Mouse (Mus musculus) urinary bladder, postnatal 14 days (tissue): ENCODE results near the gene Gpr15.
A peak's percentile ranks its signal among the peaks of the same experiment; 100 is the strongest.

Source experiments
- DNase-seq: peaks from one replicate; pipeline ENCODE4 v3.0.0; 2021; ENCODE audit warnings: low spot score

Gpr15 gene

DNA sequence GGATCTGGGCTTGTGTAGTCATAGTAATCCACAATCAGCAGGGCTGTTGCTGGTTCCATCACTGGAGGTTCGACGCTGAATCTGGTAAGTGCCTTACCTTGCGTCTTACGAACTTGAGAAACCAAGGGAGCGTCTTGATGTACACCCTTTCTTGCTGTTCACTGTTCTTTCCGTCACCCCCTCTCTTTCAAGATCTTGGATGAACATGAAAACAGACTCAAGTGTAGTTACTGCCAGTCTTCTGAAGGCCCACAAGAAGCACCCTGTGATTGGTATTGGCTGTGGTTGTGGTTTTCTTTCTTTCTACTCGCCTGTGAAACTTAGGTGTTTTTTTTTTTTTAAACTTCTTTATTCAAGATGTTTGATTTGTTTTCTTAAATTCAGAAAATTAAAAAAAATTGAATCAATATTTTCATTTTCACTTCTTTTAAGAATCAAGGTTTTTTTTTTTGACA lies at the start of gene Gpr15:
Gpr15 (minus strand) TSS at position 405 of the 455 bp plus-strand sequence.
- DNase-seq: no peak

DNA sequence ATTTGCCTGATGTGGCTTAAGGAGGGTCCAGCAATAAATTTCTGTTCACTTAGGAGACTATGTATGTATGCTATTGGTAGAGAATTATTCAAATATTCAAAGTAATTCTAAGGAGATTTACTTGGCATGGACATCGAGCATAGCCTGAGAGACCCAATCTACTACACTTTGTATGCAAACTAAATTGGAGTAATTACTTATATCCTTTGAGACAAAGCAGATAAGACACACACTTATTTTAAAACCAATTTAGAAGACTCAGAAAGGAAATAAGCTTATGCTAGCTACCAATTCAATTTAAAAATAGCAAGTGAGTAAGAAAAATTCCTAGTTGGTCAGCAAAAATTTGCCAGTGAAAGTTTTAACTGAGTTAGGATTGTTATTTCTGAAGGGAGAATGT lies 44.2 kb upstream of the Gpr15 start, which contains the start of gene Olfr172:
Olfr172 (minus strand) TSS at position 101 of the 400 bp plus-strand sequence.
- DNase-seq: no peak

DNA sequence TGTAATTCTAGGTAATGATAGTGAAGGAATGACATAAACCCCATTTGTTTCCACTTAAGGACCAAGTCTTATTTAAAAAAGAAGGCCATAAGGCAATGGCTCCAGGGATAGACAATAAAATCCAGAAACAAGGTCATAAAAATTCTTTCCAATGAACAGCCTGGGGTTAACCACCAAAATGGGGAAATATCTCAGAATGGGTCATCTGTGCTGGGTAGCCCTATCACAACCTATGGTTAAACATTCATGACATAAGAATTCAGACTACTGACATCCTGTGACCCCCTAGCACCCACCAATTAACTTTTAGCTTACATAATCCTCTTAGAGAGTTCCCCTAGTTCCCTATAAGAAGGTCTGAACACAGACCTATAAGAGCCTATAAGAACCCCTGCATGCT lies 37.3 kb upstream of the Gpr15 start:
- no peak for DNase-seq

DNA sequence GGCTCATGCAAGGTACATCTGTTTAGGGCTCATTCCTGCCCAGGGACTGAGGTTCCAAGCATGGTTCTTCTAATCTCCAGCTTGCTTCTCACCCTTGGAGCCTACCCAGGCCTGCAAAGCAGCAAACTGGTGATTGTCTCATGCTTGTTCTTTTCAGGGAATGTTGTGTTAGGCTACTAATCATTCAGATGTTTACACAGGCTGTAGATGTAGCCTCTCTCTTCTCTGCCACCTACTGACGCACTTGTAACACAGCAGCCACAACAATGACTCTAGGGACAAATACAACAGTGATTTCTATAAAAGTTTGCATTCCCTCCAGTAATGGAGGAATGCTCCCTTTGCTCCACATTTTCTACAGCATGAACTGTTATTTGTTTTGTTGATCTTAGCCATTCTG lies 32.4 kb upstream of the Gpr15 start:
- DNase-seq: no peak

DNA sequence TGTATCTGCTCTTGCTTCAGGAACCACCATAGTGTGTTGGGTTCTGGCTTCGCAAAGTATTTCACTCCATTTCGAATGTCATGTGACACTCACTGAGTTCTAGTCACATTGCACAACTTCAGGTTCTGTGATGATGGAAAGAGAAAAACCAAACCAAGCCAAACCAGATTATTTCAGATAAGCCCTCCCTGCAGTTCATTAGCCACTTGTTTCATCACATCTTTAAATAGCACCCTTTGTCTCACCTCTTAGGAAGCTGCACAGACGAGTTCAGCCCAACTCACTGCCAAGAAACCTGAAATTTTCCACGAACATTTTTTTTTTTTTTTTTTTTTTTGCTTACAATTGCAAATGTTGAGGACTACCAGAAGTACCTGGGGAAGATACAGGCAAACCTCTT lies 27.8 kb upstream of the Gpr15 start:
- no peak for DNase-seq

DNA sequence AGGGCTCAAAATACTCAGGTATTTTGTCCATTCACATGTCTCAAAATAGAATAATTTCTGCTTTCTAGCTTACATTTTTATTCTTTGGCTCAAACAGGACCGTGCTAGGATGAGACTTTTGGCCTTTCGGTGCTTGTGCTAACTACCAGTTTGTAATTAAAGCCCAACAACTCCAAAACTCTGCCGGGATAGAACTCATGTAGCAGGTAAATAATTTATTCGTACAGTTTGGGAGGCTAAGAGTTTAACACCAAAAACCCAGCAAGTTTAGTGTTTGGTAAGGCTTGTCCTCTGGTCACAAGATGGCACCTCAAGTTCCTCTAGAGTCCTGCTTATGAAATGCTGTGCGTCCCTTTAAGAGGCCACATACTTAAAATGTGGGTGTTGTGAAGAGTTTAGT lies 21.9 kb upstream of the Gpr15 start:
- no peak for DNase-seq

DNA sequence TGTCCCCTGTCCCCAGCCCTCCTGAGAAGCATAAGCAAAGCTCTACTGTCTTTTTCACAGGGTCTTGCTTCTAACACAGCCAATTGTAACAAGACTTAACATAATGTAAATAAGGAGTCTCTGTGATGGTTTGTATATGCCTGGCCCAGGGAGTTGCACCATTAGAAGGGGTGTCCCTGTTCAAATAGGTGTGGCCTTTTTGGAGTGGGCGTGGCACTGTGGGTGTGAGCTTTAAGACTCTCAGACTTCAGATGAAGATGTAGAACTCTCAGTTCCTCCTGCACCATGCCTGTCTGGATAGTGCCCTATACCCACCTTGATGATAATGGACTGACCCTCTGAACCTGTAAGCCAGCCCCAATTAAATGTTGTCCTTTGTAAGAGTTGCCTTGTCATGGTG lies 19.9 kb upstream of the Gpr15 start:
- DNase-seq: no peak

DNA sequence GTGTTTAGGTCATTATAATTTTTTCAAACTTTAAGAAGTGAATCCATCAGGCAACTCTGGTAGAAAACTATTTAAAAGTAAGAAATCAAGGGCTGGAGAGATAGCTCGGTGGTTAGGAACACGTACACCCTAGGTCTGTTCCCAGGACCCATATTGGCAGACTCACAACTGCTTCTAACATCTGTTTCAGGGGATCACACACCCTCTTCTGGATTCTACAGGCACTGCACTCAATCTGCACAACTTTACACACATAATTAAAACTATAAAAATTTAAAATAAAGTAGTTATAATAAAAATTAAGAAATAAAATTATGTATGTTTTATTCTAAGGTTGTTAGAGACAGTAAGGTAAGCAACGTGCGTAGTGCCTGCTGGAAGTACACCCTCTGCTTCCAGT lies 19.3 kb upstream of the Gpr15 start:
- DNase-seq: no peak

DNA sequence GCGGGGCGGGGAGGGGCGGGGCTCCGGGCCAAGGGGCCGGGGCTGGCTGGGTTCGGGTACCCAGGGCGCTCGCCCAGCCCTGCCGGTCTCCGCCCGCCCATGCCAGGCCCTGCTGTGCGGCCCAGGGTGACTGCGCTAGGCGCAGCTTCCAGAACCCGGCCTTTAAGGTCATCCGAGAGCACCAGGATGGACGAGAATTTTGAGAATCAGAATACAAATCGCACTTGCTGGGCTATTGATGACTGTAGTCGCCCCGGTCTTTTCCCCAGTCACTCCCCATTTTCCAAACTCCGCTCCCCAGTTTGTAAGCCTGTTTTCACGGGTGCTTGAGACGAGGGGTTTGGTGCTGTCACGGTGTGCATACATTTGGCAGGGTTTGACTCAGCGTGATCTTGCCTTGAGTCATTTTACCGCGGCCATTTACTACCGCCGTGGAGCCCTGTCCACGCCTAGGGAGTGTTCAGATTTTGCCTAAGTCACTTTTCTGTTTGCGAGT lies 9.4 kb upstream of the Gpr15 start:
- no peak for DNase-seq

DNA sequence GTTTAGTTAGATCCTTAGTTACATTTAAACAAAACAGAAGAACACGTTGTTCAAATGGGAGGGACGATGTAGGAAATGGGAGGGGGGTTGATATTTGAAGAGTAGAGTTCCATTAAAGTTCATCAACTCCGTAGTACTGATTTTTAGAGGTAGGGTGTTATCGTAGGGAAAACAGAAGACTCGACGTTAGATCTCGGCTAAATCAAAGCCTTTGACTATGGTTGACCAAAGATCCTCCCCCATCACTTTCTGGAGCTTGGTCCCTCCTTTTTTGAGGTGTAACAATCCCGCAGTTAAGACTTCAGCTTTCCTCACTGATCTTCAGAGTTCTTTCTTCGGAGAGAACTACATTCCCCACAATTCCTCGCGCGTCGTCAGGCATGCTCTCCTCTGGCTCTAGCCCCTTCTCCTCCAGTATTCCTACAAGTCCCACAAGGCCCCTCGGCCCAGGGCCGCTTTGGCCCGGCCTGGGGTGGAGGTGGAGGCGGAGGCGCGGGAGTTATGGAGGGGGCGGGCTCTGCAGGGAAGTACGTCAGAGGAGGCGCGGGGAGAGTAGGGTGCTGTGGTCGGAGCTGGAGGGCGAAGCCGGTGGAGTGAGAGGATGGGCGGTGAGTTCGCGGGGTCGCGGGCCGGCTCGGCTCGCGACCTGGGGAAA lies 8.7 kb upstream of the Gpr15 start, which contains the start of gene Cldnd1:
Cldnd1 (plus strand) TSS at position 434 of the 655 bp plus-strand sequence.
- DNase-seq: peak; percentile 96

DNA sequence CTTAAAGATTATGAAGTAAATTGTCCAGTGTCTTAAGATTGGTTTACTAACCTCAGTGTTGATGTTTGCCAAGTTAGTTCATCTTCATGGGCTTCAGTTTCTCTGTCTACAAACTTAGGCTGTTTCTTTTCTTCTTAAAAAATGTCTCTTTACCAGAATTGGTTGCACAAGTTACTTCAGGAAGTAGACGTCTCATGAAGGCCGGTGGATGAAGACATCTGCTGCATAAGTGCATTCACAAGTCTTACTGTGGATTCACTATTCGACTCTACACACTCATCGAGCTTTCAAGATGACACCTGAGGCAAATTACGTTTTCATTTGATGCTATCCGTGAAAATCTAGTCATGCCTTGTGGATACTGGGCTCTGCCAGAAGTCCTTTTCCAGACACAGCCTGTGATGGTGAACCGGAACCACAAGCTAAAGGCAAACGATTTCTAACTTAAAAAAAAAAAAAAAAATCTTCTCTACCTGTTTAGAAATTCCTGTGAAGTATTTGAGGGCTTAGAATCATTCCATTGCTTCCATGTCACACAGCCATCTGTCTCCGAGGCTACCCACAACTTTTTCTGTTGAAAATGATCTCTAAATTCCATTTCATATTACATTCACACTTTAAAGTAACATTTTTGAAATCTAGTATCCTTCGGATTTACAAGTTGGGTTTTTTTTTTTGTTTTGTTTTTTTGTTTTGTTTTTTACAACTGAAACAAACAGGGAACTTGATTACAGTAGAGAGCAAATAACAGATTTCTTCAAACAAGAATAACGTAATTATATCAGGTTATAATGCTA lies 8.0 kb upstream of the Gpr15 start:
- DNase-seq: no peak

DNA sequence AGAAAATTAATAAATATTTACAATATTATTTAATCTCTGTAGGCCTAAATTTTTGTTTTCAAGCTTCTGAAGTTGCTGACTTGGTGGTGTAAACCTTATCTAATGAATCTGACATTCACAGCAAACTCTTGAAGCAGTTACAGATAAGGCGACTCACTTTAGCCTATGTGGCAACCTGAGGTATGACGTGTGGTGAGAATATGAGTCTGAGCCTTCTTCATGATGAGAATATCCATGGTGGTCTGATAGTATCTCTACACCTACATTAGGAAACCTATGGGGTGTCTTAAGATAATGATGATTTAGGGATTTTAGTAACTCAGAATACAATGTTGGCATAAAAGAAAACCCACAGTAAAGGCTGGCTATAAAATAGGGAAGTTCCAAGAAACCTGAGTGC lies 3.4 kb upstream of the Gpr15 start:
- DNase-seq: no peak

DNA sequence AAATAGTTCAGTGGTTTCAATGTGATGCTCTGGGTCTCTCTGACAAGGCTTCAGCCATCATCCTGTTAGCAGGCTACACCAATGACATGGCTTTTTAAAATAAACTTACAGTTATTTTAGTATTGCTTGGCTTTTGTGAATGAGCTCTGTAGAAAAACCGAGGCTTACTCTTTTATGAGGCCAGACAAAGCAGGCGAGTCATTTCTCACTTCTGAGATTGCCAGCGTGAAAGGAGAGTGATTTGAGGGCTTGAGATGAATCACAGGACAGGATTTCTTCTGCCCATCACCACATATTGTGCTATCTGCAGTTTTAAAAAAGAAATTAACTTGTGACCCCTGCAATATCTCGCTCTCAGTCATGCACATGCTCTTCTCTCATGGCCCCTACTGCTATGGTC lies 3.9 kb downstream of the Gpr15 start:
- DNase-seq: no peak

DNA sequence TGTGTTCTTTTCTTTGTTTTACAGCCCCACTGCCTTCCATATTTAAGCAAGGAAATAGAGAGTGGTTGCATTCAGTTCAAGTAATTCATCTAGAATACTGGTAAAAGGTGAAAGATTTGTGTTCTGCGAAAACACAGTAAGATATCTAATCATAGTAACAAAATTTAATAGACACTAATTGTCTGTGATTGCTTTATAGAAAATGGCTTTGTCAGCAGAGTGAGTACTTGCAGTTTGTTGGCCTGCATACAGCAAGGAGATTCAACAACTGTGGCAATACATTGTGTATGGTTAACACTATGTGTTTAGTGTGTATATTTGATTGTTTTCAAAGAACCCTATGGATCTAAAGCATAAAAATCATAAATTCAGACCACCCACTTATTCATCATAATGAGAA lies 5.7 kb downstream of the Gpr15 start:
- no peak for DNase-seq

DNA sequence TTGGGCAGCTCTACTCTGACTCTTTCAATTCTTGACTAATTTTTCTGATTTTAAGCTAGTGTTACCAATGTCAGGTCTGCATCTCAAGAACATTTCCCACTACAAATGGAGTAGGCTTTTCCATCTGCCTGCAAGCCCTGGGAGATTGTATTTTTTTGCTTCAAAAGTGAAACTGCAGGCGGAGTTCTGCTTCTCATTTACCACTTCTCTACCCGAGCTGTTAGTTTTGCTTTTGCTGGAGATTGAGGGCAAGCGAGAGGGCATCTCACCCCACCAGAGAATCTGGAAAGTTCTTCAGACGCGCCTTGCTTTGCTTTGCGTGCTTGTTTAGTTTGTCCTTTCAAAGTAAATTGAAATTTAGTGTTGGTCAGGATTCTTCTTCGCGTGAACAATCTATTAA lies 6.6 kb downstream of the Gpr15 start:
- no peak for DNase-seq

DNA sequence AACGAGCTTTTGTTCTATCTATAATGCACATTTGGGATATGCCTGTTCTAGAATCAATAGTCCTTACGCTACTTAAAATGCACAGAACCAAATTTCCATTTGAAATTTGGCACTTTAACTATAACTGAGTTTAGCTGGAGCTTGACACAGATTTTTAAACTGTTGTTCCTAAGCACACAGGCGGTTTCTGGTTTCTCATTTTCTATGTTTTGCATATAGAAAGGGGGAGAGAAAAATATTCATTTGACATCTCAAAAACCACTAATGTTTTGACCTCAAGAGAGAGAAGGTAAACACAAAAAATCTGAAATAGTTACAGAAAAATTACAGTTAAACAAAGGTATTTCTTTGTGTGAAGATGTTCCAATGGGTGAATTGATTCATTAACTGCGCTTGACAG lies 9.3 kb downstream of the Gpr15 start:
- DNase-seq: no peak

DNA sequence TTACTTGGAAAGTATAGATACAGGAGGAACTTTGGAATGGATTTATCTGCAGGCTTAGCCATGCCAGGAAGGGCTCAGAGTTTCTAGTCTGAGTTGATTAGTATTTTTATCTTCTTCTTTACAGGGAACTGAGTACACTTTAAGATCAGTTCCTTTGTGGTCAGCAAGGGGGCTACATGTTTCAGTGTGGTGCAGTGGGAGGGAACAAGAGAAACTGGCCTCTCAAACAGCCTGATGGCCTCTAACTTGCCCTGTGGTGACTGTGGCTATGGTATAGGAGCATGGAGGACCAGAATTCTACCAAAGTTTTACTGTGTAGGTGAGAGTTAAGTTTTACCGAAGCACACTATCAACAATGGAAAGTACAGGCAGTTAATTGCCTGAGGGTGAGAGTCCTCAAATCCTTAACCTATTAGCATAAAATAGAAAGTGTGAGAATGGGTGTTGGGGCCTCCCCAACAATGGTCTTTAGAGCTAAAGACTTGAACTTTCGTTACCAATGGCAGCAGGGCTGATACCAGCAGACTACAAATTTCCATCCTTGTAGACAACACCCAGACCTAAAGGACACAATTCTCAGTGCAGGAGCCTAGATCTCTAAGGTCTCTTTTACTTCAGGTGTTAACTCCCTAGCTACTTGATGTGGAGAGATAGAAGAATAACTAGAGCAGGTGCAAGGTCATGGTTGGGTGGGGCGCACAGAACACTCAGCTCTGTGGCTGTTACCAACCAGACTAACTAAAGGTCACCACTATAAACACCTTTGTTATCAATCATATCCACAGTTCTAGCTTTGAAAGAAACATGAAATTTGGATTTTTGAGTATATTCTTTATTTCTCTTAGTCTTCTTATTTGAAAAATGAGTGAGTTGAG lies 10.0 kb downstream of the Gpr15 start:
- DNase-seq: no peak

DNA sequence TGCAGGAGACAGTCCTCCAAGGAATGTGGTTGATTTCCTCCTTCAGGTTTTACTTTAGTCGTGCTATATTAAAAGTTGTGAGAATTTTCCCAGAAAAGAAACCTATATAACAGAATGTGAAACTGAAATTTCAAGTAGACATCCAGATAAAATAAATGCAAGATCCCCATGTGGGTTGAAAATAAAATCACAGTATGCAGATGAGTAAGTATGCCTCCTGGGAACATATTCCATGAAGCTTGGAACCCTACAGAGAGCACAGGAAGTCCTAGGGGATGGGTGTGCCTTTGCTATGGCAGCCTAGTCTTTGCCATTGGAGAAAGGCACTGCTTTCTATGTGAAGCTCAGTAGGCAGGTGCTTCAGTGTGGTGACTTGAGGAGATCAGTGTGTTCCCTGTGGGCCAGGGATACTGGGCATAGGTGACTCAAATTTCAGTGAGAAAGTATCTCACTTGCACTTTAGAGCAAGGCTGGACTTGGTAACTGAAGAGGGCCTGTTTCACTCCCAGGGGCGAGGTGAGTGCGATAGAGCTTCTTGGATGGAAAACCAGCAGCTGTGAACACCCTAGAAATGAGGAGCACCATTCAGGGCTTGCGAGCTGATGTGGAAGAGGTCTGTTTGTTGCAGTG lies 11.5 kb downstream of the Gpr15 start:
- no peak for DNase-seq

DNA sequence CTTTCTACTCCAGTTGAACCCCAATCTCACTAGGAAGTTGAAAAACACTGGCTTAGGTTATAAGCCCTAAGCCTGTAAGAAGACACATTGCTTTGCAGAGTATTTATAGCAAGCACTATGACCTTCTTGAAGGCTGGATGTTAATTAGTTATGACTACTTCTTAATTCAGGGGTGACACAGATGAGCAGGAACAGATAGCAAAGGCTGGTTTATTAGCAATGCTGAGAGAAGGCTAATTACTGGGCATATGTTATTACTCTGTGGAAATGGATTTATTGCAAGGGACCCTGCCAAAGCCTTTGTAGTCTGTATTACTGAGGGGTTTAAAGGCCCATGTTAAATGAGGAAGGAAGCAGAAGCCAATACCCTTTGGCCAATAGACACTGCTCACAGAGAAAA lies 13.9 kb downstream of the Gpr15 start:
- DNase-seq: no peak

DNA sequence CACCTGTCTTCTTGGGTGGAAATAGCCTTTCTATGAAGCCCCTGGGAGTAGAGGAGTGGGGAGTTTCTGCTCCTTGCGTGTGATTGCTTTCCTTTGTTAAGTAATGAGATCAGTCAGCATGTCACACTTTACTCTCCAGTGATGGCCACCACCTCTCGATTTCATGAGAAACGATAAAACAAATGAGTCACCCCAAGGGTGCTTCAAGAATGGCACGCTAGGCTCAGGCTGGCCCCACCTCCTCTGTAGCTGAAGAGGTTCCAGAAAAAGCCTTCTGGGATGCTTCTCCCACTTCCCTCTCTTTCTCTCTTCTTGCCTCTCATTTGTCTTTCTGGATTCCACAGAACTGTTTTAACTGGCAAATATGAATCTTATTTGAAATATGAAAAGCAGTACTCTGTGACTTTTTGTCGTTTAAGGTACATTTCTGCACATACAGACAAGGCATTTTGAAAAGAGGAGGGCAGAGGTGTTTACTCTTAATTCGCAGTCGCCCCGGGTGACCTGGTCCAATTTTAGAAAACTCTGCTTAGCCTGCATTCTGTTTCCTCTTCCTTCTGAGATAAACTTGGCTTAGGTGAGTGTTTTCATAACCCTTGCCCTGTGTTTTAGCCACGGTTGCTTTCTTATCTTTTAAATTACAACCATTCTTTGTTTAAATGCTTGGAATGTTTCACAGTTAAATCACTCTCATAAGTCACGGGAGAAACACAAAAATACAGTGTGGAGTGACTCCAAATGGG lies 15.3 kb downstream of the Gpr15 start:
- peak; percentile 27 for DNase-seq

DNA sequence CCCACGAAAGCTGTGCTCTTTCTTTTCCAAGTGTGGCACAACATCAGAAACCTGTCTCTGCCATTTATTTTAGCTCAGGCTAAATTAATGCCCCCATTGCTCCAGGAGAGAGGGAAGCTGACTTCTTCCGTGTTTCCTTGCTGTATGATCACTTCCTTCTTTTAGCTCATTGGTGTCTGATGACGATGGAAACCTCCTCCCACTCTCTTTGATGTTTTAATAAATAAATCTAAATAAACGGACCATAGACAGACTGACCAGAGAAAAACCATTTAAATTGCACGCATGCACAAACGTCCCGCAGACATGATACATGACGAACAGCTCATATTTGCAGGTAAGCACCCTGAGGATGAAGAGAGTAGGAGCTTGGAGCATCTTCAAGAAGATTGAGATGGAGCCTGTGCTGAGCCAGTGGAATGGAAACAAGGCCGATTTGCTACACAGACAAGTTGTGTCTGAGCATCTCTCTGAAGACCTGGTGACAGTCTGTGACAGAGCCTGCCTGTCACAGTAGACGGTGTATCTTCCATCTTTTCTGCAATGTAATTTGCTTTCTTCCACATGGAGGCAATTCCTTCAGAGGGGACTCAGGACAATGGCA lies 16.4 kb downstream of the Gpr15 start:
- DNase-seq: no peak
